Mouse (Mus musculus) adrenal gland (tissue): Measurements from ENCODE around the gene Slc17a3.

Experiments
- intact Hi-C: fragments of 180-260 bp; cut with DNase I; formaldehyde crosslinking; loops from one replicate; pipeline ENCODE4 v1.15.1; 2025
- long read RNA-seq, 2 experiments: library from polyadenylated mRNA; unstranded; transcript quantifications; one replicate each; pipeline ENCODE4 v2.0.0; 2020; ENCODE audit warnings: borderline replicate concordance in 1 of 2; ENCODE audit not compliant: insufficient replicate concordance in 1 of 2

Slc17a3 gene
- long read RNA-seq, experiment 1: 0 reads
- long read RNA-seq, experiment 2: 0 reads

DNA sequence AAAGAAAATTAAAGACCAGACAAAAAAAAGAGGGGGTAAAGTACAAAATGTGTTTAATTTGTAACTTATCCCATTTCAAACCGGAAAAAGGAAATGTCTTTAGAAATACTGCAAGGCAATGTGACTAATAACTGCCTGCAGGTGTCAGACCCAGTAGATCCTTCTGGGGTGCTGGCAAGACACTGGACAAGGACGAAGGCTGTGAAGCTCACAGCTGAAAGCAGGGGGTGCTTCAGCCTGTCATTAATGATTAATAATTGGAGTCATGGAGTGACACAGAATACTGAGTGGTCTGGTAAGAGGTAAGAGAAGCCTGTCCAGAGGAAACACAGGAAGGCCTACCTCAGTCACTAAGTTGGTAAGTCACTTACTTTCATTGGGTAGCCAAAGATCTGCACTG is at the start of gene Slc17a3:
Slc17a3 (plus strand) TSS at position 127 of the 400 bp plus-strand sequence.
- intact Hi-C loops: loop anchor here (5.0 to 10.0 kb wide), 2 partner anchors 263 to 445 kb away; partner anchors contain the start of gene Carmil1

DNA sequence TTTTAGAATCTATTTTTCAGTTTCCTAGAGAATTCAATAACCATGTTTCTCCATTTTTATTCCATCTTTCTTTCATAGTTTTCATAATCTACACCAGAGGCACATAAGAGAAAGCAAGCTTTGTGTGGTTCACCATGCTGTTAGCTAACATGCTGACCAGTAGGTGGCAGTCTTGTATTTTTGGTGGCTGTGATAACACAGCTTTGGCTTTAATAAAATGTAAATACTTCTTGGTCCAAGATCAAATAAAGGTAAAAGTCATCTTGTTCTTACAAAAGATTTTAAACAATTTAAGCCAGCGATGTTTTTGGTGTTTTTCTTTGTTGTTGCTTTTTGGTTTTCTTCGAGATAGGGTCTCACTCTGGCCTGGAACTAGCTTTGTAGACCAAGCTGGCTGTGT is 46.7 kb upstream of the Slc17a3 start:
- intact Hi-C loops: loop anchor here (10.0 kb wide), 1 partner anchor 502 kb away; no protein-coding TSS in a partner anchor

DNA sequence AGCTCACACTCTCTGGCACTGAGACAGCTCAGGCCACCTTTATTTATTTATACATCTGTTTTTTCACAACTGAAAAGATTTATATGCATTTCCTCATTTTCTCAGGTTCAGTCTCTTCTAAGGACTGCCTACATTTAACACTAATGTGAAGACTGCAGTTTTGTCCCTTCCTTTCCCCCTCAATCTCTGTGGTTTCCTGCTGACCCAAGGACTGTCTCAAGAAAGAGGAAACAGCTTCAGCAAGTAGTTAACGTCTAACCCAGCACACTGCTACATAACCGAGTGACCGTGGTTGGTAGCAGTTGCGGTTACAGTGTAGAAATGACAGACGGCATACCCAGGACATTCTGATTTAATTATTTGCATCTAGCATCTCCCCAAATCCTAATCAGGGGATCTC is 39.8 kb upstream of the Slc17a3 start:
- intact Hi-C loops: loop anchor here (10.0 kb wide), 1 partner anchor 495 kb away; no protein-coding TSS in a partner anchor

DNA sequence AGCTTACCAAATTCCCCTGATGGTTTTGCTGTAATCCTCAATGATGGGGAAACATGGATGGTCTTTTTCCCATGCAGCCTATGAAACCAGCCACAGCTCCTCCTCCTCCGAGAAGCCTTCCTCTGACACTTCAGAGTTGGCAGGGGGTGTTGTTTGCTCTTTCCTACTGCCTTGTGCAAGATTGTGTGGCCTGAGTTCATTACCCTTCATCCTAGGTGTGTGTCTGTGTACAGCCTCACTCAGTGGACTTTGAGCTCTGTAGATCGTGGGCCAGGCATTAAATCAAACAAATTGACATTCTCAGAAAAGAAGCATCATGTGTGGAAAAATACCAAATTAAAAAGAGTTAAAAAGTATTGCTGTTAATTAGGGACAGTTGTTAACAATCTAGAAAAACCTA is 34.7 kb upstream of the Slc17a3 start:
- intact Hi-C loops: no loop called here

DNA sequence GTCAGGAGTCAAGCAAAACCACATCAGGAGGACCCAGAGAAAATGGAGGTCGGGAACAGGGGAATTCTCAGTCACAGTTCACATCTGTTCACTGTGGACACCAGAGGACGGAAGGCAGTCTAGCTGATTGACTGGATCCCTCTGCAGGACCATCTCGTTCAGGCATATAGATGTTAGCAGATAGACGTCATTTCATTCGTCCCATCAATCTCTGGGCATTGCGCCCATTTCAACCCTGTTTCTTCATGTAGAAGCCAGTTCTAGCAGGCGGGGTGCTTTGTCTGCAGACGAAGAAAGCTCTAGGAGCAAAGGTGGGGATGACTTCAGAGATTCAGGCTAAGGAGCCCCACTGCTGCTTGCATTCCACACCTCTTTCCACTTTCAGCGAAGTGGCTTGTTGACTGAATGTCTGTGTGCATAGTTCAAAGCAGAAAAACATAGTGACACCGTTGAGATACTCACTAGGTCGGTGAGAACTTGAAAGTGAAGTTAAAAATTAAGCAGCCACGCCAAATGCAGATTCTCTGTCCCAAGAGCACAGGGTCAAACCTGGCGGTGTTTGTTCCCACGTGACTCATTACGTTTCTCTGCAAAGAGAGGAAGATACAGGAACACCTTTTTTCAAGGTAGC is 32.7 kb upstream of the Slc17a3 start, which contains the start of gene Slc17a2:
Slc17a2 (plus strand) TSS at position 572 of the 631 bp plus-strand sequence.
- intact Hi-C loops: no loop called here

DNA sequence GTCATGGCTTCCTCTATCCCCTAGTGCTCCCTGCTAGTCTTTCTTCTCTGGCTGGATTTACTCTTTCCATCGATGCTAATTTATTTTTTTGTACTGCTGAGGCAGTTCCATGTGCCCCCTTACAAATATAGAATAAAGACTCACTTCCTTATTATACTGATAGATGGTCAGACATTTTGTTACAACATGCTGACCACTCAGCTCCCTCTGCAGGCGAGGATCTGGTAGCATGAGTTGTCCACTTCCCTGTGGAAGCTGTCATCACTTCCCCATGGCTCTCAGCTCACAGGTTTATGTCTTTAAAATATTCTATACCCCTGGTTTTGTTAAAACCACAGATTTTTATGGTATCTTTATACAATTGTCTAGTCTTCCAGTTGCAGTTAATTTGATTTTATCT is 23.1 kb upstream of the Slc17a3 start:
- intact Hi-C loops: no loop called here

DNA sequence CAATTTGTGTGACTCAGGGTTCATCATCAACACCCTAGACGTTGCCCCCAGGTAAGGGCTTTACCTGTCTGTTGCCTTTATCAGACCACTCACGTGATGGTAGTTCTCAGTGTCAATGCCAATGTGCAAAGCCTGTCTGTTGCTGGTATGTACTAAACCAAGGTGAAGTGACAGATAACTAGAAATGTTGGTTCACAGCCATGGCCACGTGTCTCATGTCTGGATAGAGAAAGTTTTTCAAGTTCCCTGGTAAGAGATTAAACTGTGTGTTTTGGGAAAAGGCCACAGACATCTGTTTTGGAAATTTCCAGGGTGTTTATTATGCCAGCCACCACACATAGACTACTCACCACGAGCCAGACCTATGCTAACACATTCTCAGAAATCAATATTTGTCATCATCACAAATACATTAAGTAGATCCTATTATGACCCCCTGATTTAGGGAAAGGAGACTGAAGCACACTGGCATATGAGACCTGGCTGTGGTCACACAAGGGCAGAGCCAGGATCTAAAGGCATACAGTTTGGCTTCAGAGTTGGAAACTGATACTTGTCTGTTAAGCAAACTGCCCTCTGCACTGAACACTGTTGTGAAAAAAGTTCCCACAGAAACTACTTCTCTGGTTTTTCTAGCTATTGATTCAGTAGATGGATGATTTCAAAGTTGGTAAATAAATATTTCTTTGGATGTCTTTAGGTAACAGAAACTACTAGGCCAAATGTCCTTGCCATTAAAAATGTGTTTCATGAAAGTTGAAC is 18.9 kb upstream of the Slc17a3 start:
- intact Hi-C loops: no loop called here

DNA sequence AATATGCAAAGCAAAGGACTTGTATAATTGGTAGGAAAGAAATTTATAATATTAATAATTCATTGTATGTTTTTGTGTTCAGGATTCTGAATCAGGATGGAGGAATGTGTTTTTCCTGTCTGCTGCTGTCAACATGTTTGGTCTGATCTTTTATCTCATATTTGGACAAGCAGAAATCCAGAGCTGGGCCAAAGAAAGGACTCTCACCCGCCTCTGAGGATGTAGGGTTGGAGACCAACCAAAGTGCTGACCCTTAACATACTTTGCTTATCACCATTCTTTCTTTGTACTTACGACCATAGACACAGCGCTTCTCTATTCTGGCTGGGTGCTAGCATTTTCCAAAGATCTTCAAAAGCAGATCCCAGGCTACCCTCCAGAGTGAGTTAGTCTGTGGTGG is 17.0 kb upstream of the Slc17a3 start:
- intact Hi-C loops: no loop called here

DNA sequence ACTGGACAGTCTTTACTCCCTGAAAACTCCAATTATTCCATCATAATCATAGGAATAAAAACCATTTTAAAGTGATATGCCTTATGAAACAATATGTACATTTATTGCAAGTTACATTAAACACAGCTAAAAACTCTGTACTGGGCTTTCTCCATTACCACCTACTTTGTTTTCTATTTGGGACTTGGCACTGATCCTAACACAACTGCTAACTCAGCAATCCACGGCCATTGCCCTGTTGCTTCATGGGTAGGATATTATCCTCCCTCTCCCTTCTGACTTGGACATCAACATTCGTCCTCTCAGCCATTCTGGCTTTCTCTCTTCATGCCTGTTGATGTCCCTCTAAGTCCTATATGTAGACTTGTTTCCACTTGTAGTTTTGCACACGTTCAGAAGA is 12.6 kb upstream of the Slc17a3 start:
- intact Hi-C loops: no loop called here

DNA sequence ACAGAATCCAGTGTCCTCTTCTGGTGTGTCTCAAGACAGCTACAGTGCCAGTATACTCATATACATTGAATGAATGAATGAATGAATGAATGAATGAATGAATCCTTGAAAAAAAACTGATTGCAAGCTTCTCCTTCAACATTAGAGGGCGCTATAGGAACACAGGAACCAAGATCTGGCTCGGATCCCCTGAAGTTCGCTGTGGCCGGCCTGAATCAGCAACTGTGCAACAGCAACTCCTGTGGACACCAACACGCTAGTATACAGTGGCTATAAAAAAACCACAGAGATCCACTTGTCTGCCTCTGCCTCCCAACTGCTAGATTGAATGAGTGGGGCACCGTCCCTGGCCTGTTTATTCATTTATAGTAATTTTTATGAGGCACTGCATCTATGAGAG is 6.2 kb upstream of the Slc17a3 start:
- intact Hi-C loops: loop anchor here (2.0 to 10.0 kb wide), 3 partner anchors 52 to 452 kb away; partner anchors contain the start of gene Carmil1

DNA sequence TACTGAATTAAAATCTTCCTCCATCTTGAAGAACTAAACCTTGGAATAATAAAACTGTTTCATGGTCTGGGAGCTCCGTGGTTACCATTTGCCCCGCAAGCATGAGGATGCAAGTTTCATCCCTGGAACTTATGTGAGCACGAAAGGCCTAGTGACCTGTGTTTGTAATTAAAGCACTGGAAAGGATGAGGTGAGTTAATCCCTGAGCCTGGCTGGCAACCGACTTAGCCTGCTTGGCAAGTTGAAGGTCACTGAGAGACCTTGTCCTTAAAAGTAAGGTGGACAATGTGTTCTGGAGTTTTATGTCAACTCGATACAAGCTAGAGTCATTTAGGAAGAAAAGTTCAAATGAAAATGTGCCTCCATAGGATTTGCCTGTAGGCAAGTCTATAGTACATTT is 4.4 kb upstream of the Slc17a3 start:
- intact Hi-C loops: loop anchor here (5.0 to 10.0 kb wide), 2 partner anchors 267 to 450 kb away; partner anchors contain the start of gene Carmil1

DNA sequence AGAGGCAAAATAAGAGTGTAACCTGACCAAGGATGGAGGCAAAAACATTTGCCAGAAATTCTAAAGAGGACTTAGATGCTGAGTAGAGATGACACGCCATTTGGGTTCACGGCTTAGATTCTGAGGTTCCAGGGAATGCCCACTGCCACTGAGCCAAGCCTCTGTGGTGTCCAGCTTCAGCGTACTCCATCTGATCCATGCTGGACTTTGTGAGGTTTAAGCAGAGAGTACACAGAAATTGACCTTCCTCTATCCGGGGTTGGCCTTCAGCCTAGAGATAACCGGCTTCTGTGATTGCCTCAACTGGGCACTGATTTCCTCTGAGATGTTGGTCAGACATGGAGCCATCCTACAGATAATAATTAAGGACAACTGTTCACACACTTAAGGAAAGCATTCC is 2.6 kb upstream of the Slc17a3 start:
- intact Hi-C loops: loop anchor here (5.0 to 10.0 kb wide), 2 partner anchors 266 to 448 kb away; partner anchors contain the start of gene Carmil1

DNA sequence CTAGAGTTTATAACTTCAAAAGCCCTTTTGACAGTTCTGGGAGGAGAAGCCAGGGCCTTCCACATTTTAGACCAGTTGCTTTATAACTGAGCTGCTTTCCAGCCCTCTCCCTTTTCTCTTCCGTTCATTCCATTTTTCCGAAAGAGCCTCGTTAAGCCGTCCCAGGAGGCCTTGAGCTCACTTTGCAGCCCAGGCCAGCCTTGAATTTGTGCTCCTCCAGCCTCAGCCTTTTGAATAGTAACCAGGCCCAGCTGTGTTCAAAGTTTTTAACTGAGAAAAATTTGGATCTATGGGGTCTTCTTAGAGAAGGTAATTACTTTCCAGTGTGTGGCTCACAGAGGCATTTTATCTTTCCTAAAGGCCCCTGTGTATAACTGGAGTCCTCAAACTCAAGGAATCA is 6.6 kb downstream of the Slc17a3 start:
- intact Hi-C loops: no loop called here

DNA sequence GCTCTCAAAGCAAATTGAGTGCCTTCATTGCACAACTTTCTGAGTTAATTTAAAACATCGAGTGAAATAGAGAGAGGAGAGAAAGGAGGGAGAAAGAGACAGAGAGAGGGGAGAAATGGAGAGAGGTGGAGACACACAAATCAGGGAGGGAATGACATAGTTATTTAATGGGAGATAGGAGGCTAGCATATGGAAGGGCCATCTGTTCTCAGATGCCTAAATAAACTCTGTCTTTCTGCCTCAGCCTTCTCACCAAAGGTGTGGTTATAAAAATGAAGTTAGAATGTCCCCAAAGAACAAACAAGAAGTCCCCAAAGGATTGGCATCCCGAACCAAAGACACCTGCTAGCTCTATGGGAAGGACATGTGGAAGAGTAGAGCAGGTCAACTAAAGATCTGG is 10.1 kb downstream of the Slc17a3 start:
- intact Hi-C loops: no loop called here

DNA sequence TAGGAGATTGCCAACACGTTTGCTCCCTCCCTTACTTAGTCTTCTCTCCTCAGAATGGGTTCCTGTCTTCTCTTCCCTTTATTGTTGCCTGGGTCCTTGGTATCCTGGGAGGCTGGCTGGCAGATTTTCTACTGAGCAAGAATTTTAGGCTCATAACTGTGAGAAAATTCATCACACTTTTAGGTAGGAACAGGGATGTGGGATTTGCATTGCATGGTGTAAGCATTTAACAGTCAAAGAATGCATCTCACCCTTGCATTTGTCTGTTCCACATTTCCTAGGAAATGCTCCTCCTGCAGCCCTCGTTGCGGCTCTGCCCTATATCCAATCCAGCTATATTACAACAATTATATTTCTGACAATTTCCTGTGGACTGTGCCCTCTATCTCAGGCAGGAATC is 17.2 kb downstream of the Slc17a3 start:
- intact Hi-C loops: no loop called here

DNA sequence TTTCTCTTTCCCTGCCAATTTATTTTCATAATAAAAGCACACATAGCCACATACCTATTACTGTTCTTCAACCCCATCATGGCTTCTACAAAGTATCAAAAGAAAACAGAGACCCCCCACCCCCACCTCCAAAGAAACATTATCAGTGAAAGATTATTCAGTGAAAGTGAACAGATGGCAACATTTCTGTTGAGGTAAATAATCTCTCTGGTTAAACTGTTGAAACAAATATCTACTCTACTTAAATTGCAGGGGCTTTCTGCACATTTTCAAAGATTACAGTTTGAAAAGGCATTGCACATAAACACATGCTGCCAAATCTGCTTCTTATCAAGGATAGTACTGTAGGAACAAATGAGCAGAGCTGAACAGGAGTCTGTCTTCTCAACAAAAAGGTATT is 22.6 kb downstream of the Slc17a3 start:
- intact Hi-C loops: no loop called here

DNA sequence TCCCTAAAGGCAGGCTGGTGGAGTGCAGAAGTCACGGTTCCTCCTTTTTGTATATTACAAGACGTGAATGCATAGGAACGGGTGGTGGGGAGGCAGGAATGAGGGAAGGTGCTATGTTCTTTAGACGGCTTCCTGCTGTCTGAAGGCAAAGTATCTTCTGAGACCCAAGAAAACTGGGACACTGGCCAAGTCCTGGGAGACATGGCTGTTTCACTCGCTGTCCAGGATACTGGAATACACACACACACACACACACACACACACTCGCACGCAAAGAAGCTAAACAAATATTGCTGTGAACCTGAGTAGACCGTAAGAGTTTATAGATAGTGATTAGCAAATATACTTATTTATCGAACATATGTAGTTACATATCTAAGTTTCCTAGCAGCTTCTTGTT is 25.5 kb downstream of the Slc17a3 start:
- intact Hi-C loops: no loop called here

DNA sequence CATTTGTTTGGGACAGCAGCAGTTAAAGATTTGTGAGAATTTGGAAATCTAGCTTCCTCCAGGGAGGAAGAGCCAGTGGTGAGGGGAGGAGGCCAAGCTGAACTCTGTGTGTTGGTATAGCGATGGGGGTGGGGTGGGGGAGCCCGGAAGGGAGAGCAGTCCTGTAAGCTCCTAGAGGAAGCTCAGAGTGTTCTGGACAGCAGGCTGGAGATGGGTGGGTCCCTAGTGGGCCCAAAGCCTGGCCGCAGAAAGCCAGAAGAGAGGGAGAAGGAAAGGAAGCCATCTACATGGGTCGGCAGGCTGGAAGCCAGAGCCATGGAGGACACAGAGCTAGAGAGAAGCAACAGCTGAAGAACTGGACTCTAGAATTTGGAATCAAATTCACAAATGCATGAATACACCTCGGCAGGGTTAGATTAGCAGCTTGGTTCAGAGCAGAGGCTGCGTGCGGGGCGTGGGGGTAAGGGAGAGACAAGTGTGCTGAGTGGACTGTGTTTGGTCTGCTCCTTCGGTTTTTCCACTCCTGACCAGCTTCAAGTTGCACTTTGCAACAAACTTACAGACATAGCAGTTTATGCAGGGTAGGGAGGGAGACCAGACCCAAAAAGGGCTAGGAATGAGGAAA is 27.0 kb downstream of the Slc17a3 start:
- intact Hi-C loops: no loop called here

DNA sequence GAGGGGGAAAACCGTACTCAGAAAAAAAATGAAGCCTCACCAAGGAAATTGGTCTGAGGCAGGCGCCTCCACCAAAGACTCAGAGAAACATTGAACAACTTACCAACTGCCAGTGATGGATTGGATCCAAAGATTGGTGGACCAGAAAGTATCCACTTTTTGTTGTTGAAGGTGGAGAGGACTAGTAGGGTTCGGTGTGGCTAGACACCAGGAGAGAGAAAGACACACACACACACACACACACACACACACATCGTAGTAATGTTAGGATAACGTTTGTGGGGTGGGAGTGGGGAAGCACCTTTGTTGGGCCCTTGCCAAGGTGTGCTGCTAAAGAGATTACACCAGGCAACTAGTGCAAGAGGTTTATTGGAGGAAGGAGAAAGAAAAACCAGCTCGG is 27.8 kb downstream of the Slc17a3 start:
- intact Hi-C loops: no loop called here

DNA sequence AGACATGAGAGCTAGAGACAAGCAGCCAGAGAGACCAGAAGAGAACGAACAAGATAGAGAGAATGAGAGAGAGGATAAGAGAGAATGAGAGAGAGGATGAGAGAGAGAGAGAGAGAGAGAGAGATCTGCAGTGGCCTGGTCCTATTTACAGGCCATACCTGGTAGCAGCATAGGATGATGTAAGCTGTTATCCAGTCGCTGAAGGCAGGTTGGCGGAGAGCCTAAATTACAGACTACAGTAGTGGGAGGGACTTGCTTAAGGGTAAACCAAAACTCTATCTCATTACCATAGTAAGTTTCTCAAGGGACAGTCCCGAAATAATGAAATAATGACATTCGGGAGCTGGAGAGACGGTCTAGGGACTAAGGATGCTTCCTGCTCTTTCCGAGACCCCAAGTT is 28.2 kb downstream of the Slc17a3 start, which contains the start of gene Slc17a1:
Slc17a1 (plus strand) TSS at position 346 of the 400 bp plus-strand sequence.
- intact Hi-C loops: no loop called here

DNA sequence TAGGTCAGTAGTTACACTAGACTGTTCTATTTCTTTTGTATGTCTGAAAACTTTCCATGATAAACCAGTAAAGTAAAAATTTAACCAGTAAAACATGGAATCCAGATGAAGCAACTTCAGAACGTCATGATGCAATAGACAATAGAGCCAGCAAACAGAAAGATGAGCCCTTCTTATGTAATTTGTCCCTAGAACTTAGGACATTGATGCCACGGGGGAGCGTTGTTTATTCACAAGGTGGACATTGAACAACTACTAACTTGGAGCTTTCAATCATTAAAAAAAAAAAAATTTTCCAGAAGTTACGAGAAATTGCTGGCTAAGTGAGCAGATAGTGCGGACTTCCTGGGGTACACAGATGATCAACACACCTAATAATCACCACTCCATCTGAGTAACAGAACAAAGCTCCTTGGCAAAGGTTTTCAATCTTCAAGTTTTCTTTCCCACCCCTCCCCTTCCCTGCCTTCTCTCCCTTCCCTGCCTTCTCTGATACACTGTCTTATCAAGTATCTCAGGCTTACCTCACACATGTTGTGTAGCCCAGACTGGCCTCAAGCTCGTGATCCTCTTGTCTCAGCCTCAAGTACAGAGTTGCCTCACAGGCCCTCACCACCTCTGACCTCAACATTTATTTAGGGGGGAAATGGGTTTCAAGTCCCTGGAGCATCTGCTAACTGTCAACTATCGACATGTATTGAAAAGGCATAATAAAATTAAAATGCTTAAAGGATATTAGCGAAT is 29.7 kb downstream of the Slc17a3 start:
- intact Hi-C loops: no loop called here
